Mouse (Mus musculus): ENCODE data around the gene Fars2. TPM values are rescaled to one million over a fixed set of nuclear protein-coding genes. Genes with fewer than 3 reads are reported as not detected.

The Fars2 gene
- polyA plus RNA-seq, 1 experiment from 2014 or later = 28.9 TPM

DNA sequence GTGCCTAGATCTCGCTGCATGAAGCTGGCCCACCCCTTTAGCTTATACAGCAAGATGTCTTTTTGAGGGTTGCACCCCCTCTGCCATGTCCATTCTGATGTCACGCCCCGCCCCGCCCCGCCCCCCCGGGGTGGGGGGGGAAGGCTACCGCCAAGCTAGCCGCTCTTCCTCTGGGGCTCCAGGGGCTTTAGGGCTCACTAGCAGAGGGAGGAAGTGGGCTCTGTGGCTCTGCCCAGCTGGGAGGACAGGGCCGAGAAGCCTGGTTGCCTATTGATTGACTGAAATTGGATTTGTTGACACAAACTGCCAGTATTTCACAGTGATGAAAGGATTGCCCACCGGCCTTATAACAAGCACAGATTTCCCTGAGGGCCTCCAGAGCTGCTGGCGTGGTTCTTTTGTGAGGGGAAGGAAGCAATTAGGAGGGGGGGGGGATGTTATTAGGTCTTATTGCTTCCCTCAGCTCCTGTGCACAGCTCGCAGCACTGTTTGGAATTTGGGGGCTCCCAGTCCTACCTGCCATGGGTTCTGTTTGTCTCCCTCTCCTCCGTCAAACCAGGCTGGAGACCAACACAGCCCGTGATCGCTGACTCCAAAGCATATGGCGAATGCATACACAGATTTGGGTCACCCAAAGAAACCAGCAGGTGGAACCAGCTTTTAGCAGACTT is 466.4 kb downstream of the Fars2 start:
- Histone ChIP-seq H3K4me2 (peak overlapping the region; percentile 37), H3K9me3 (peaks cover 8% of the 10 kb centered on the region; the same call in 1 of the 2 replicates), H3K9ac (peak overlapping the region; percentile 54), H3K27ac (replicated peaks) (peak overlapping the region; percentile 89), H3K4me3 (no peak overlapping the region), H3K4me1 (replicated peaks) (peaks cover 42% of the 10 kb centered on the region), H3K36me3 (no peaks in the 10 kb centered on the region), H3K27me3 (no peaks in the 10 kb centered on the region)
- ATAC-seq (ENCODE audit: low read depth) = peak; percentile 65
- WGBS = 13% methylated on average over 16 of the region's 16 CpGs

DNA sequence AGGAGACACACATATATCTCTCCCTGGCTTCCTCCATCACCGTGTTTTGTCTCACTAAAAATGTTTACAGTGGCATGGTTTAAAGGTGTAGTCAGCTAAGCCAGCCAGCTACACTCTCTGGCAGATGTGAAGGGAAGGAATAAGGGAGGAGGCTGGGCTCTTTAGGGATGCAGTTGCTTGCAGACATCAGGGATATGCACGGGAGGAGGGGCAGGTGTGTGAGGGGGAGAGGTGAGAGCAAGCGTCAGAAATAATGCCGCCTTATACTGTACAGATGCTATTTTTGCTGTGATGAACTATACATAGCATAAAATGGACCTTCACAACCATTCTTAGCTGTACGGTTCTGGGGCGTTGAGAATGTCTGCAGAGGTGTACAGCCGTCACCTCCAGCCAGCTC is 467.0 kb downstream of the Fars2 start:
- H3K4me1 ChIP-seq (replicated peaks) = peaks cover 39% of the 10 kb centered on the region
- ATAC-seq (ENCODE audit: low read depth) = peak; percentile 52
- H3K27ac ChIP-seq (replicated peaks) = peak overlapping the region; percentile 89
- H3K4me3 ChIP-seq = no peak overlapping the region
- H3K9ac ChIP-seq = 0 out of 2 replicates have a peak overlapping the region, but pooled peaks have one; percentile 54
- peaks cover 8% of the 10 kb centered on the region; the same call in 1 of the 2 replicates for H3K9me3 ChIP-seq
- no peaks in the 10 kb centered on the region for H3K27me3 ChIP-seq
- H3K36me3 ChIP-seq = no peaks in the 10 kb centered on the region
- 52% methylated on average over 7 of the region's 7 CpGs for WGBS
- H3K4me2 ChIP-seq = no peak overlapping the region

- Histone ChIP-seq H3K9me3 (peaks cover 8% of the 10 kb centered on the region; the same call in 1 of the 2 replicates), H3K36me3 (no peaks in the 10 kb centered on the region), H3K4me1 (replicated peaks) (peaks cover 5% of the 10 kb centered on the region), H3K9ac (no peak overlapping the region), H3K4me2 (no peak overlapping the region), H3K4me3 (no peak overlapping the region), H3K27ac (replicated peaks) (no peak overlapping the region), H3K27me3 (no peaks in the 10 kb centered on the region)
- 29% methylated on average over 4 of the region's 4 CpGs for WGBS
- no peak for ATAC-seq (ENCODE audit: low read depth)
Measured at GRCm38 (mm10) chr13:36589092-36589491, 471.9 kb downstream of the Fars2 start.

GRCm38 (mm10) chr13:36592291-36592690 is 475.1 kb downstream of the Fars2 start:
- H3K4me2 ChIP-seq = no peak overlapping the region
- no peak for ATAC-seq (ENCODE audit: low read depth)

GRCm38 (mm10) chr13:36606717-36607116 is 489.5 kb downstream of the Fars2 start:
- no peak overlapping the region for H3K4me3 ChIP-seq
- H3K9me3 ChIP-seq = no peaks in the 10 kb centered on the region
- no peak for ATAC-seq (ENCODE audit: low read depth)
- H3K27ac ChIP-seq (replicated peaks) = no peak overlapping the region
- WGBS = 88% methylated on average over 5 of the region's 5 CpGs
- no peak overlapping the region for H3K4me2 ChIP-seq
- H3K27me3 ChIP-seq = no peaks in the 10 kb centered on the region
- H3K4me1 ChIP-seq (replicated peaks) = no peaks in the 10 kb centered on the region
- no peak overlapping the region for H3K9ac ChIP-seq
- H3K36me3 ChIP-seq = no peaks in the 10 kb centered on the region

More at GRCm38 (mm10) chr13:36592291-36592690, 475.1 kb downstream of the Fars2 start:
- no peaks in the 10 kb centered on the region for H3K36me3 ChIP-seq
- no peaks in the 10 kb centered on the region for H3K4me1 ChIP-seq (replicated peaks)
- H3K27me3 ChIP-seq = no peaks in the 10 kb centered on the region
- H3K9me3 ChIP-seq = no peaks in the 10 kb centered on the region
- no peak overlapping the region for H3K27ac ChIP-seq (replicated peaks)
- H3K4me3 ChIP-seq = no peak overlapping the region
- H3K9ac ChIP-seq = no peak overlapping the region
- 52% methylated on average over 2 of the region's 2 CpGs for WGBS

GRCm38 (mm10) chr13:36607871-36608270 is 490.7 kb downstream of the Fars2 start:
- Histone ChIP-seq H3K4me1 (replicated peaks) (no peaks in the 10 kb centered on the region), H3K9ac (no peak overlapping the region), H3K4me3 (no peak overlapping the region), H3K36me3 (no peaks in the 10 kb centered on the region), H3K9me3 (no peaks in the 10 kb centered on the region), H3K4me2 (no peak overlapping the region), H3K27ac (replicated peaks) (no peak overlapping the region), H3K27me3 (no peaks in the 10 kb centered on the region)
- WGBS = 84% methylated on average over 4 of the region's 4 CpGs
- ATAC-seq (ENCODE audit: low read depth) = no peak

- no peak for ATAC-seq (ENCODE audit: low read depth)
- H3K27ac ChIP-seq (replicated peaks) = no peak overlapping the region
- no peaks in the 10 kb centered on the region for H3K27me3 ChIP-seq
- peaks cover 6% of the 10 kb centered on the region; the same call in 1 of the 2 replicates for H3K4me1 ChIP-seq (replicated peaks)
- H3K4me2 ChIP-seq = no peak overlapping the region
- no peak overlapping the region for H3K9ac ChIP-seq
- no peaks in the 10 kb centered on the region for H3K36me3 ChIP-seq
- H3K4me3 ChIP-seq = no peak overlapping the region
- WGBS = 89% methylated on average over 5 of the region's 5 CpGs
- no peaks in the 10 kb centered on the region for H3K9me3 ChIP-seq
Measured at GRCm38 (mm10) chr13:36610426-36610825, 493.2 kb downstream of the Fars2 start.

DNA sequence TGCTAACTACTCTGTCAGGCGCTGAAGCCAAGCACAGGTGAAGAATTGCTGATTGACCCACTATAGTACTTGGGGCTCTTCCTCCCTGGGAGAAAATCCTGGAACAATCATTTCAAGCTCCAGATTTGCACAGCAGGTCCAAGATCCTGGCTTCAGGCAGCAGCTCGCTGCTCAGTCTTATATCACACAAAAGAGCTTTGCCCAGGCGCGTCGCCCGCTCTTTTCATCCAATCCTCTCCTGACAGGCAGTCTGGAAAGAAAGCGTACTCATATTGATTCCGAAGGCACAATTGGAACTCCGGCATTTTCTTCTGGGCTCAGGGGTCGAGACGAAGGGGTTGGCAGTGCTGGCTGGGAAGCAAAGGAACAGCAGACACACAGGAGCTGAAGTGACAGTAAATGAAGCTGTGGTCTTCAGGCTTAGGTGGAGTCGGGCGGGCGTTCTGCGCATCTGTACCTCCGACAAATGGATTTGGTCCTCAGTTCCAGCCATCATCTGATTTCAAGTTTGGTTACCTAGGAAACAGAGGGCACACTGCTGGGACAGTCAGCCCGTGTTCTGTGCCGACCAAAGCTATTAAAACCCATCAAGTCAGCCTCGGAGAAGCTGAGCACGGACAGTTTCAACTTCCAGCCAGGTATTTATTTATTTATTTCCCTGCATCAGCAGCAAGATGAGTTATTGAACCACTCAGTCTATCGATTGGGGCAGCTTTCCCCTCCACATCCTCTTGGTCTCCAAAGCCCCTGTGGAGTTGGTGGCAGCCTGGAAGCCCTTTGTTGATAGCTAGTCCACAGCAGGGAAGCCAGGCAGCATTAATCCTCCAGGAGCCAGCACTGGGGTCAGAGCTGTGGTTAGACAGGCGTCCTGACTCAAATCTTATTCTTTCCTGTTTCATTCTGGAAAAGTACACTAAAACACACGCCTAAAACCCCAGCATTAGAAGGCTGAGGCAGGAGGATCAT is 495.9 kb downstream of the Fars2 start:
- H3K27me3 ChIP-seq = no peaks in the 10 kb centered on the region
- H3K4me1 ChIP-seq (replicated peaks) = peaks cover 6% of the 10 kb centered on the region; the same call in 1 of the 2 replicates
- H3K36me3 ChIP-seq = no peaks in the 10 kb centered on the region
- H3K4me3 ChIP-seq = no peak overlapping the region
- no peak overlapping the region; the same call in 1 of the 2 replicates for H3K9ac ChIP-seq
- 46% methylated on average over 23 of the region's 23 CpGs for WGBS
- H3K4me2 ChIP-seq = peak overlapping the region; percentile 33
- no peaks in the 10 kb centered on the region for H3K9me3 ChIP-seq
- H3K27ac ChIP-seq (replicated peaks) = peak overlapping the region; percentile 78
- ATAC-seq (ENCODE audit: low read depth) = peak; percentile 61

DNA sequence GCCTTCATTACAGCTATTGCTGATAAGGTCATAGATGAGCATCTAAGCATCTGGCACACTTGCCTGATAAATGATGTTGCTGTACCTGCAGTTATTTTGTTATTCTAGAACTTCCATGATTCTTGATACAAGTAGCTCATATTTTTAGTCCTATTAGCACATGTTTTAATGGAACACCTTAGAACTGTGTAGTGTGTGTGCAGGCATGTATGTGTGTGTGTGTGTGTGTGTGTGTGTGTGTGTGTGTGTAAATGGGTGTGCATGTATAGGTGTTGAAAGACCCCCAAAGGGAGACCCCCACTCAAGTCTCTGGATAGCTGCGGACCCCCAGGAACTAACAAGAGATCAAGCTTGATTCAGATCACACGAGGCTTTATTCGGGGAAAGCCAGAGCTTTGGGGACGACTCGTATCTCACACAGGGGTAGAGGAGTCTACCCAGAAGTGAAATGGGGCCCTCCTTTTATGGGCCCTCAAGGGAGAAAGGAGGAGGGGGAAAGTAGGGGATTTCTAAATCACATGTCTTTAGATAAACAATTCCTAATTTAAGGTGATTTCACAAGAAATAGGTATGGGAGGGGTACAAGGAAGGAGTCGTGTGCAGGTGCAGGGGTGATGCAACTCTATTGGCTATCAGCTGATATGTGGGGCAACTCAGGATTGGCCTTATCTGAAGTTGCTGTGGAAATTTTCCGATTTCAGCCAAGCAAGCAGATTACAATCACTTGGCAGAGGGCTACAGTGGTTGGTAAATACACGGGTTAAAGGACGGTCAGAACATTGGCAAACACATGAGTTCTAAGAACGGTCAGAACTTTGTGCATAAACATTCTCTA is 503.5 kb downstream of the Fars2 start:
- no peaks in the 10 kb centered on the region for H3K36me3 ChIP-seq
- ATAC-seq (ENCODE audit: low read depth) = no peak
- H3K27me3 ChIP-seq = no peaks in the 10 kb centered on the region
- H3K4me3 ChIP-seq = no peak overlapping the region
- H3K9ac ChIP-seq = no peak overlapping the region
- H3K9me3 ChIP-seq = no peaks in the 10 kb centered on the region
- no peaks in the 10 kb centered on the region for H3K4me1 ChIP-seq (replicated peaks)
- H3K4me2 ChIP-seq = no peak overlapping the region
- H3K27ac ChIP-seq (replicated peaks) = no peak overlapping the region
- WGBS = 93% methylated on average over 10 of the region's 10 CpGs

DNA sequence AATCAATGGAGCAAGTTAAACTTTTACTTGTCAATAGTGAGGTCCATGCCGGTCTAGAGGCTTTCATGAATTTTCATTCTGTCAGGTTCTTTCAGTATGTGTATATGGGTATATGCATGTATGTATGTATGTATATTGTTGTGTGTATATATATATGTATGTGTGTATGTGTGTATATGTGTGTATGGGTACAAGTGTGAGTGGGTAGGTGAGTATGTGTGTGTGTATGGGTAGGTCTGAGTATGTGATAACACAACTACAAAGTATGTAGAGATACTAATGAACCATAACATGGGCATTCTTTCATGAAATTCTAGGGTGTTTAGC is 504.1 kb downstream of the Fars2 start:
- Histone ChIP-seq H3K27ac (replicated peaks) (no peak overlapping the region), H3K4me3 (no peak overlapping the region), H3K9me3 (no peaks in the 10 kb centered on the region), H3K27me3 (no peaks in the 10 kb centered on the region), H3K9ac (no peak overlapping the region), H3K36me3 (no peaks in the 10 kb centered on the region), H3K4me2 (no peak overlapping the region), H3K4me1 (replicated peaks) (no peaks in the 10 kb centered on the region)
- ATAC-seq (ENCODE audit: low read depth) = no peak
- WGBS = 93% methylated on average over 1 of the region's 1 CpGs

GRCm38 (mm10) chr13:36623556-36623955 is 506.3 kb downstream of the Fars2 start:
- H3K36me3 ChIP-seq = no peaks in the 10 kb centered on the region
- no peaks in the 10 kb centered on the region for H3K9me3 ChIP-seq
- no peaks in the 10 kb centered on the region for H3K4me1 ChIP-seq (replicated peaks)
- no peak for ATAC-seq (ENCODE audit: low read depth)
- no peak overlapping the region for H3K4me2 ChIP-seq
- no peaks in the 10 kb centered on the region for H3K27me3 ChIP-seq
- no peak overlapping the region for H3K4me3 ChIP-seq
- H3K9ac ChIP-seq = no peak overlapping the region
- 91% methylated on average over 1 of the region's 1 CpGs for WGBS
- H3K27ac ChIP-seq (replicated peaks) = no peak overlapping the region
